Comparison of ENCODE assay signal across 22 mouse cellular contexts in genomic region chr13:69456641-69457040, GRCm38 (mm10).
DNase-seq lines count a peak whose midpoint lies in the region; ATAC-seq and TF ChIP-seq lines count a peak whose summit lies in the region.
"Had no signal": no experiment of that assay in that cellular context is flagged by ENCODE, and none has a peak within 500 bp of the region (broad histone marks: within the 10 kb centered on the region; RNA-seq: fewer than 3 reads in every experiment).

No protein-coding gene starts in this region.

- H3K4me1 ChIP-seq in liver, postnatal 0 days (ENCODE audit: insufficient read depth), result no peaks in the 10 kb centered on the region
- no peaks in the 10 kb centered on the region for H3K4me1 ChIP-seq in liver, embryonic 12.5 days
- H3K4me1 ChIP-seq: forebrain, embryonic 13.5 days; heart, embryonic 12.5 days; liver, embryonic 13.5 days; midbrain, embryonic 10.5 days; stomach, embryonic 15.5 days had no signal

- no peaks in the 10 kb centered on the region for H3K27me3 ChIP-seq in liver, postnatal 0 days (ENCODE audit: insufficient read depth, low read length)
- no peaks in the 10 kb centered on the region for H3K27me3 ChIP-seq in liver, embryonic 12.5 days (replicated peaks)
- H3K27me3 ChIP-seq: forebrain, embryonic 13.5 days; heart, embryonic 12.5 days; liver, embryonic 13.5 days; neural tube, embryonic 15.5 days; stomach, embryonic 15.5 days had no signal

- no peak overlapping the region for H3K4me2 ChIP-seq in liver, postnatal 0 days (ENCODE audit: low read depth, low read length)
- no peak overlapping the region for H3K4me2 ChIP-seq in liver, embryonic 12.5 days
- H3K4me2 ChIP-seq: forebrain, embryonic 13.5 days; heart, embryonic 12.5 days; liver, embryonic 13.5 days; neural tube, embryonic 15.5 days; stomach, embryonic 15.5 days had no signal

- no peak overlapping the region for H3K4me3 ChIP-seq in liver, postnatal 0 days (ENCODE audit: low read depth, low read length)
- no peak overlapping the region for H3K4me3 ChIP-seq in liver, embryonic 12.5 days
- H3K4me3 ChIP-seq: forebrain, embryonic 13.5 days; heart, embryonic 12.5 days; limb, embryonic 10.5 days; liver, embryonic 13.5 days; midbrain, embryonic 10.5 days; neural tube, embryonic 15.5 days; stomach, embryonic 15.5 days had no signal

- no peak overlapping the region for H3K9ac ChIP-seq in liver, postnatal 0 days (replicated peaks)
- H3K9ac ChIP-seq in liver, embryonic 12.5 days, result no peak overlapping the region
- H3K9ac ChIP-seq: forebrain, embryonic 13.5 days; heart, embryonic 12.5 days; liver, embryonic 13.5 days; neural tube, embryonic 15.5 days; stomach, embryonic 15.5 days had no signal

- H3K36me3 ChIP-seq in liver, postnatal 0 days (replicated peaks; ENCODE audit: insufficient read depth, low read length), result no peaks in the 10 kb centered on the region
- no peaks in the 10 kb centered on the region for H3K36me3 ChIP-seq in liver, embryonic 12.5 days
- H3K36me3 ChIP-seq: heart, embryonic 12.5 days; limb, embryonic 10.5 days; liver, embryonic 13.5 days; midbrain, embryonic 10.5 days; neural tube, embryonic 15.5 days; stomach, embryonic 15.5 days had no signal

- intact Hi-C loops in heart, postnatal 36 days (cut with DNase I), result no loop called here

- H3K27ac ChIP-seq in liver, postnatal 0 days (ENCODE audit: low read depth), result no peak overlapping the region
- no peak overlapping the region for H3K27ac ChIP-seq in liver, embryonic 12.5 days
- H3K27ac ChIP-seq: forebrain, embryonic 13.5 days; liver, embryonic 13.5 days; macrophage; midbrain, embryonic 10.5 days; neural tube, embryonic 15.5 days; stomach, embryonic 15.5 days had no signal

- no peaks in the 10 kb centered on the region for H3K9me3 ChIP-seq in liver, postnatal 0 days (ENCODE audit: low read length)
- H3K9me3 ChIP-seq in liver, embryonic 12.5 days (replicated peaks), result no peaks in the 10 kb centered on the region
- H3K9me3 ChIP-seq: forebrain, embryonic 13.5 days; heart, embryonic 12.5 days; limb, embryonic 10.5 days; liver, embryonic 13.5 days; midbrain, embryonic 10.5 days; neural tube, embryonic 15.5 days; stomach, embryonic 15.5 days had no signal

- ATAC-seq in liver, postnatal 0 days, result no peak
- no peak for ATAC-seq in liver, embryonic 12.5 days
- 0 out of 2 replicates have a peak, but pooled peaks have one; percentile 46 for ATAC-seq in megakaryocyte progenitor cell, adult 5-6 weeks (replicated peaks; ENCODE audit: poor library complexity)
- ATAC-seq: forebrain, embryonic 13.5 days had no signal

- TF ChIP-seq EP300 in liver, postnatal 0 days (IDR thresholded peaks at IDR 0.05; ENCODE audit: low read depth), result no peak

- DNase-seq in heart, adult 11 months, result peak; percentile 70
- DNase-seq in heart, postnatal 36 days, result no peak
- no peak for DNase-seq in liver, postnatal 0 days
- DNase-seq in testis, postnatal 10 days (ENCODE audit: low spot score), result peak; percentile 35
- no peak for DNase-seq in testis, postnatal 14 days (ENCODE audit: low spot score)
- DNase-seq in spleen, postnatal 36 days (ENCODE audit: low spot score in 2 of 2), result no peak
- DNase-seq: cerebellum, adult 8-10 months; cerebellum, postnatal 36 days; heart, adult 18-20 months; kidney, adult 2 months; liver, embryonic 13.5 days; right cerebral cortex, adult 18-20 months; right cerebral cortex, postnatal 4 days had no signal

- 0 out of 2 replicates have a peak, but pooled peaks have one; percentile 21 for TF ChIP-seq CTCF in liver, postnatal 0 days (IDR thresholded peaks at IDR 0.05; ENCODE audit: low read depth)

- WGBS in liver, postnatal 0 days (ENCODE audit: insufficient replicate concordance), result 61% methylated on average over 11 of the region's 11 CpGs
- WGBS in liver, embryonic 12.5 days (ENCODE audit: insufficient replicate concordance), result 46% methylated on average over 11 of the region's 11 CpGs

Comparison
In these comparisons a context has a peak if more than half of its experiments do, and no peak if none do; other contexts are left out.
1. DNase-seq: peak in heart, adult 11 months (single experiment) and testis, postnatal 10 days (single experiment); none in heart, postnatal 36 days (0 of 2), liver, postnatal 0 days (single experiment), testis, postnatal 14 days (single experiment) and spleen, postnatal 36 days (0 of 2).